Mouse (Mus musculus) right cerebral cortex, postnatal 10 days (tissue): ENCODE data around the gene Daam2.

Experiments
- DNase-seq, 2 experiments: peaks; one replicate each; pipeline ENCODE4 v3.0.0; 2021; ENCODE audit warnings: low spot score in 2 of 2

Gene Daam2

DNA sequence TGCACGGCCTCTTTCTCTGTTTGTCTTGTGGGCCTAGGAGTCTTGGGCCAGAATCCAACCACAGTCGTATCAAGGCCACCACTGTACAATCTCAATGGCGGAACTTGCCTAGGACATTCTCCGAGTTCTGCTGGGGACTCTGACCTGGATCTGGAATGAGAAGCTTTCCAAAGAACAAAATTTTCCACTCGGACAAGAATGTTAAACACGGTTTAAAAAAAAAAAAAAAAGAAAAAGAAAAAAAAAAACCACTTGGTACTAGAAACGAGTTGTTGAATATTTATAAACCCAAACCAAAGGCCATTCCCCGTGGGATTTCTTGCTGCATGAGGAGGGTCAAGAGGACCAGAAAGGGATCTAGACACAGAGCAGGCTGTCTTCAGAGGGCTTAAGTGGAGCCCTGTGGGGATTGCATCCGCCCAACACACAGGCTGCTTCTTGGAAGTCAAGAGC, 29.9 kb downstream of the Daam2 start:
- peak; percentile 54 to 74 for DNase-seq

GRCm38 (mm10) chr17:49531661-49532060, 32.5 kb downstream of the Daam2 start:
- peak; percentile 59 to 70 for DNase-seq

GRCm38 (mm10) chr17:49530215-49530614, 33.9 kb downstream of the Daam2 start:
- peak; percentile 51 to 54 for DNase-seq

GRCm38 (mm10) chr17:49528503-49529205, 35.5 kb downstream of the Daam2 start:
- DNase-seq, result peak in 1 of 2 experiments; percentile 46

DNA sequence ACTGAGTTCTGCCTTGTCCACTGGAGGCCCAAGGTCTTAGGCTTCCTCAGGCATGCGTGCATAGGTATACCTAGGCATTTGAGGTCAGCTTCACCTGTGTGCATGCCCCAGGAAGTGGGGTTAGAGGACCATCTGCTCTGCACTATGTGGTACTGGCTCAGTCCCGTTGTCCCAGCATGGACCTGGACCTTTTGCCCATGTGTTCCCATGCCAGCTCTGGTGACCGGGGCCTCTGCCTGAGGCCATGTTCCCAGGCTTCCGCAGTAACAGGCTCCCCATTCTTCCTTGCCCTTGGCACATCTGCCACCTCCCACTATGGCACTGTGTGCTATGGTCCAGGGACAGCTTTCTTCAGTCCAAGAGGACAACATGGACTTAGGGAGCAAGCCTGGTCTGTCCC, 36.1 kb downstream of the Daam2 start:
- DNase-seq, result peak in 1 of 2 experiments; percentile 49

- no peak for DNase-seq
Measured at GRCm38 (mm10) chr17:49526566-49526965, 37.6 kb downstream of the Daam2 start.

DNA sequence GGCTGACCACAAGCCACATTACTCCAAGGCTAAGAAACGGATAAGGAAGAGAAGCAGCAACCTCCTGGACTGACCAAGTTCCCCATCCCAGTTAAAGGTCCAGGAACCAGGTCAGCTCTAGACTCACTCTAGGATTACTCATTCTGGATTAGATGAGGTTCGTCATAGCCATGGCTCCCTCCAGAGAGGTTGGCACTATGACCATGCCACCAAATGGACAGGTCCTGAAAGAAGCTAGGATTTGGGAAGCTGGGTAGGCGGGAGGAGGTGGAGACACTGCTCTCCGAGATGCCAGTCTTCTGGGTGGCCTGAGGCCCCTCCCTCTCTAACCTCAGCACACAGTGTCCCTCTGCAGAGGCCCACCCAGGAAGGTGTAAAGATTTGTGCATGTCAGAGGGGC, 38.2 kb downstream of the Daam2 start:
- DNase-seq, result no peak

DNA sequence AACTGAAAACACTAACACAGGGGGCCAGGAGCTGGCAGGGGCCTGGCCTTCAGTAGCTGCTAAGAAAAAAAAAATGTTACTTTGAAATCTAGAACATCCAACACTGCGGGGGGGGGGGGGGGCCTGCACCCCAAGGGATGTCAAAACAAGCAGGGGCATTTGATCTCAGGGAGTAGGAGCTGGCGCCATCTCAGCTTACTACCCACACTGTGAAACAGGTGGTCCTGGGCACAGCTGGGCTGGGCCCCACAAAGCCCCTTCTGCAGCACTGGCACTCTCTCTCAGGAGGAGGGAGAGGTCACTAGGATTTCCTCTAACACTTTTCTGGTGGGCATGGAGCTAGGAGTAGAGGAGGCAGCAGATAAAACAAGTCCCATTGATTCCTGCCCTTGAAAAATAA, 39.6 kb downstream of the Daam2 start:
- DNase-seq, result no peak

DNA sequence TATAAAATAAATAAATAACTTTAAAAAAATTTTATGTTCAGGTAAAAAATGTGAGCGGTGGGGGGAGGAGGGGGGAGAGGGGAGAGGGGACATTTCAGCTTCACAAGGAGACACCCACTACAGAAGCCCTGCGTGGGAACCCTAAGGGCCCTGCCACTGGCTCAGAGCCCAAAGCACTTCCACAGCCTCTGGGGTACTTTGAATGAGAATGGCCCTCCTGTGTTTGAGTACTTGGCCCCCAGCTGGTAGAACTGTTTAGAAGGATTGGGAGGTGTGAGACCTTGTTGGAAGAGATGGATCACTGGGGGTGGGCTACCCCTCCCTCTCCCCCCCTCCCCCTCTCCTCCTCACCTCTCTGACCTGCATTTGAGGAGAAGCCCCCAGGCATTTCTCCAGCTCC, 41.7 kb downstream of the Daam2 start:
- DNase-seq, result no peak

GRCm38 (mm10) chr17:49522002-49522401, 42.1 kb downstream of the Daam2 start:
- no peak for DNase-seq

GRCm38 (mm10) chr17:49520674-49521073, 43.5 kb downstream of the Daam2 start:
- peak; percentile 56 to 60 for DNase-seq

- no peak for DNase-seq
Measured at GRCm38 (mm10) chr17:49519576-49520247, 44.4 kb downstream of the Daam2 start.

- no peak for DNase-seq
Measured at GRCm38 (mm10) chr17:49517091-49517490, 47.1 kb downstream of the Daam2 start.

- no peak for DNase-seq
Measured at GRCm38 (mm10) chr17:49515678-49516077, 48.5 kb downstream of the Daam2 start.

GRCm38 (mm10) chr17:49515141-49515540, 49.0 kb downstream of the Daam2 start:
- no peak for DNase-seq

GRCm38 (mm10) chr17:49512671-49513085, 51.5 kb downstream of the Daam2 start:
- DNase-seq, result peak in 1 of 2 experiments; percentile 38

- peak in 1 of 2 experiments; percentile 41 for DNase-seq
Measured at GRCm38 (mm10) chr17:49509431-49509830, 54.7 kb downstream of the Daam2 start.

GRCm38 (mm10) chr17:49503246-49503900, 60.8 kb downstream of the Daam2 start:
- no peak for DNase-seq

- DNase-seq, result no peak
Measured at GRCm38 (mm10) chr17:49500234-49500633, 63.9 kb downstream of the Daam2 start.

DNA sequence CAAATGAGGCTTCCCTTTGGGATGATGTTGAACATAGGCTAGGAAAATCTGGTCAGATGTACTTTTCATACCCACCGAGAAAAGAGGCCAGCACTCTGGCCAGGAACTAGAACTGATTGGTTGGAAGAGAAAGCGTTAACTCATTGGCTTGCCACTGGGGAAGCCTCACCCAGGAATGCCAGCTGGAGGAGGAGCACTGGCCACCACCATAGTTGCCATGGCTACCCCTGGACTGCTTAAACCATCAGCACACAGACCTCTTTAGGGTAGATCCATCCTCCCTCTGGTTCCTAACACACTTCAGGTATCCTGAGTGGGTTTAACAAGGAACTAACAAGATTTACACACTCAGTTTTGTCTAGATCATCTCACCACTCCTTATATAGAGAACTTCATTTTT, 64.5 kb downstream of the Daam2 start:
- DNase-seq, result peak; percentile 58 to 67

- DNase-seq, result no peak
Measured at GRCm38 (mm10) chr17:49498169-49498568, 66.0 kb downstream of the Daam2 start.

GRCm38 (mm10) chr17:49493276-49493675, 70.9 kb downstream of the Daam2 start:
- DNase-seq, result no peak

DNA sequence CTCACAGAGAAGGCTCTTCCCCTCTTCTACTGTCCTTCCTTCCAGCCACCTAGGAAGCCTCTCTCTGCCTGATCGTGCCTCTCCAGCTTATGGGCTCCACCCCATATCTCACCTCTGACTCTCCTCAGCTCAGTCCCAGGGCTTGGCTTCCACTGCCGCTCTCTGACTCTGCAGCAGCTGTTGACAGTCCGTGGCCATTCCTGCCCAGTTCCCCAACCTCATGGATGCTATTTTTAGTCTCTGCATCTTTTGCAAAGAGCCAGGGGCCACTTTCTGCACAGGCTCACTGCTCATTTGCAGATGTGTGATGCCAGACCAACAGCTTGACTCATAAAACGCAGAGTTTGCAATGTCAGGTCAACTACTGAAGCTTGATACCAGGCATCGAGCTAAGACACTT, 75.0 kb downstream of the Daam2 start:
- no peak for DNase-seq
